Mouse (Mus musculus) natural killer cell, adult 2 months (primary cell): Measurements from ENCODE around the gene Cadm2.

Source experiments
- DNase-seq, 2 experiments: peaks; one replicate each; pipeline ENCODE4 v3.0.0; 2022; ENCODE audit warnings: low spot score in 2 of 2

Gene Cadm2

GRCm38 (mm10) chr16:67509079-67509478 lies 111.6 kb downstream of the Cadm2 start:
- DNase-seq, result no peak

- DNase-seq, result no peak
These were observed 138.2 kb downstream of the Cadm2 start for GRCm38 (mm10) chr16:67482542-67482941.

- DNase-seq, result no peak
These were observed 153.7 kb downstream of the Cadm2 start for GRCm38 (mm10) chr16:67467041-67467440.

GRCm38 (mm10) chr16:67436301-67436700 lies 184.4 kb downstream of the Cadm2 start:
- no peak for DNase-seq

GRCm38 (mm10) chr16:67425371-67425770 lies 195.3 kb downstream of the Cadm2 start:
- DNase-seq, result no peak

- DNase-seq, result no peak
These were observed 209.8 kb downstream of the Cadm2 start for GRCm38 (mm10) chr16:67410926-67411325.

- DNase-seq, result no peak
These were observed 210.2 kb downstream of the Cadm2 start for GRCm38 (mm10) chr16:67410482-67410881.

- DNase-seq, result no peak
These were observed 253.0 kb downstream of the Cadm2 start for GRCm38 (mm10) chr16:67367745-67368144.

GRCm38 (mm10) chr16:67348011-67348410 lies 272.7 kb downstream of the Cadm2 start:
- DNase-seq, result no peak

GRCm38 (mm10) chr16:67347561-67347960 lies 273.1 kb downstream of the Cadm2 start:
- no peak for DNase-seq

- no peak for DNase-seq
These were observed 274.0 kb downstream of the Cadm2 start for GRCm38 (mm10) chr16:67346621-67347290.

GRCm38 (mm10) chr16:67344194-67344593 lies 276.5 kb downstream of the Cadm2 start:
- no peak for DNase-seq

GRCm38 (mm10) chr16:67311033-67311432 lies 309.7 kb downstream of the Cadm2 start:
- no peak for DNase-seq

- no peak for DNase-seq
These were observed 336.0 kb downstream of the Cadm2 start for GRCm38 (mm10) chr16:67284664-67285063.

GRCm38 (mm10) chr16:67243598-67243997 lies 377.1 kb downstream of the Cadm2 start:
- DNase-seq, result no peak

GRCm38 (mm10) chr16:67234862-67235261 lies 385.8 kb downstream of the Cadm2 start:
- DNase-seq, result no peak

GRCm38 (mm10) chr16:67226696-67227095 lies 394.0 kb downstream of the Cadm2 start:
- no peak for DNase-seq

GRCm38 (mm10) chr16:67203329-67203728 lies 417.4 kb downstream of the Cadm2 start:
- DNase-seq, result no peak

- no peak for DNase-seq
These were observed 427.8 kb downstream of the Cadm2 start for GRCm38 (mm10) chr16:67192852-67193415.

- DNase-seq, result no peak
These were observed 428.3 kb downstream of the Cadm2 start for GRCm38 (mm10) chr16:67192395-67192794.

- DNase-seq, result no peak
These were observed 434.4 kb downstream of the Cadm2 start for GRCm38 (mm10) chr16:67186322-67186721.

- DNase-seq, result no peak
These were observed 437.8 kb downstream of the Cadm2 start for GRCm38 (mm10) chr16:67182958-67183357.

- DNase-seq, result no peak
These were observed 445.3 kb downstream of the Cadm2 start for GRCm38 (mm10) chr16:67175386-67175785.
